10 mouse cellular contexts compared by ENCODE assay signal in the genomic region with DNA sequence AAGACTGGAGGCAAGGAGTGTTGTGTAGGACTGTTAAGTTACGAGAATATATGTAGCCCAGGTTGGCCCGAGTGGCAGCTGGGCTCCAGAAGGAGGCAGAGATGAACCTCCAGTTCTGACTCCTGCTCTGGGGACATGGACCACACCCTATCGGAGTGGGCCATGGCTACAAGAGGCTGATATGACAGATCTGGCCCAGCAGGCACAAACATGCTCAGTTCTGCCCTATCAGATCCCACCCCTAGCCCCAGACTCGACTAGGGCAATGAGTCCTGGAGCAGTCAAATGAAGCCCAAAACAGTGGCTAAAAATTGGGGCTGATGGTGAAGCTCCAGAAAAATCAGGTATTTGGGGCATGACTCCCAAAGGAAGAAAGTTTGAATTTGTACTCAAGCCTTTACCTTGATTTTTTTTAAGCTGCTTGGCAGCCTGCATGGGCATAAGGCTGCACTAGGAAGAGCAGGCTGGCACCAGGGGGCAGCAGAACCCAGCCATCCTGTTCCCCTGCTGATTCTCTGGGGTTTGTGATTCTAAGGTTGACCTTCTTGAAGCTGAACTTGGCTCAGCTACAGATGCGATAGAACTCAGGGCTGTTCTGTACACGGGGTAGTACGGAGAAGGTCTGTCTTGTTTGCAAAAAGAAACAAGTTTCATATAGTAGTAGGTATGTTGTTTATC. TPM values are rescaled to one million over a fixed set of nuclear protein-coding genes. Genes with fewer than 3 reads are reported as not detected.
DNase-seq lines count a peak whose midpoint lies in the region; ATAC-seq and TF ChIP-seq lines count a peak whose summit lies in the region.
"Had no signal": no experiment of that assay in that cellular context is flagged by ENCODE, and none has a peak within 500 bp of the region (broad histone marks: within the 10 kb centered on the region; RNA-seq: fewer than 3 reads in every experiment).

No protein-coding gene starts in this region.

- H3K9ac ChIP-seq in forebrain, embryonic 16.5 days (replicated peaks; ENCODE audit: low read depth, low read length), result no peak overlapping the region
- H3K9ac ChIP-seq in forebrain, embryonic 13.5 days, result no peak overlapping the region
- H3K9ac ChIP-seq: heart, embryonic 13.5 days; neural tube, embryonic 12.5 days had no signal

- TF ChIP-seq CTCF in testis, adult 2 months (IDR thresholded peaks at IDR 0.05; ENCODE audit: control insufficient read depth, insufficient read depth, insufficient replicate concordance, low read depth, low read length), result peak; percentile 66; the same call in 1 of the 2 replicates

- H3K4me1 ChIP-seq in forebrain, embryonic 16.5 days (replicated peaks; ENCODE audit: control insufficient read depth, insufficient read depth, low read length), result peaks cover 36% of the 10 kb centered on the region
- peaks cover 55% of the 10 kb centered on the region for H3K4me1 ChIP-seq in forebrain, embryonic 13.5 days
- H3K4me1 ChIP-seq in embryonic facial prominence, embryonic 10.5 days, result peaks cover 32% of the 10 kb centered on the region
- H3K4me1 ChIP-seq in testis, adult 2 months (ENCODE audit: control insufficient read depth, insufficient read depth, low read length), result peaks cover 17% of the 10 kb centered on the region

- no peaks in the 10 kb centered on the region for H3K36me3 ChIP-seq in forebrain, embryonic 16.5 days (ENCODE audit: control insufficient read depth, insufficient read depth)
- no peaks in the 10 kb centered on the region for H3K36me3 ChIP-seq in forebrain, embryonic 13.5 days (ENCODE audit: poor library complexity, severe bottlenecking)
- H3K36me3 ChIP-seq in embryonic facial prominence, embryonic 10.5 days (replicated peaks), result no peaks in the 10 kb centered on the region
- no peaks in the 10 kb centered on the region for H3K36me3 ChIP-seq in testis, adult 2 months (ENCODE audit: control insufficient read depth, insufficient read depth, low read length)
- H3K36me3 ChIP-seq: heart, embryonic 13.5 days; neural tube, embryonic 12.5 days had no signal

- H3K4me3 ChIP-seq in forebrain, embryonic 16.5 days (replicated peaks; ENCODE audit: low read length), result no peak overlapping the region
- H3K4me3 ChIP-seq in forebrain, embryonic 13.5 days, result no peak overlapping the region
- no peak overlapping the region for H3K4me3 ChIP-seq in embryonic facial prominence, embryonic 10.5 days
- no peak overlapping the region for H3K4me3 ChIP-seq in testis, adult 2 months (ENCODE audit: control insufficient read depth, low read depth, low read length)
- H3K4me3 ChIP-seq: heart, embryonic 13.5 days; neural tube, embryonic 12.5 days had no signal

- no peak for TF ChIP-seq POLR2A in testis, adult 2 months (IDR thresholded peaks at IDR 0.05; ENCODE audit: control insufficient read depth, low read depth, low read length)

- peak; percentile 28 to 38 for DNase-seq in urinary bladder, postnatal 36 days (ENCODE audit: low spot score in 2 of 2)
- no peak for DNase-seq in urinary bladder, postnatal 10 days (ENCODE audit: low spot score)
- DNase-seq in embryonic facial prominence, embryonic 10.5 days (ENCODE audit: low spot score), result peak; percentile 39
- DNase-seq in kidney, postnatal 25 days, result peak; percentile 49 to 59
- peak; percentile 63 for DNase-seq in lung, postnatal 10 days

- no peak overlapping the region for H3K27ac ChIP-seq in forebrain, embryonic 16.5 days (ENCODE audit: low read length)
- H3K27ac ChIP-seq in forebrain, embryonic 13.5 days, result no peak overlapping the region
- no peak overlapping the region for H3K27ac ChIP-seq in embryonic facial prominence, embryonic 10.5 days (replicated peaks)
- H3K27ac ChIP-seq in testis, adult 2 months (ENCODE audit: control insufficient read depth, insufficient read depth, low read depth, low read length), result no peak overlapping the region
- H3K27ac ChIP-seq: heart, embryonic 13.5 days; neural tube, embryonic 12.5 days had no signal

- WGBS in forebrain, embryonic 16.5 days, result 73% methylated on average over 7 of the region's 7 CpGs
- WGBS in forebrain, embryonic 13.5 days, result 84% methylated on average over 7 of the region's 7 CpGs
- 76% methylated on average over 7 of the region's 7 CpGs for WGBS in embryonic facial prominence, embryonic 10.5 days

- 0 out of 2 replicates have a peak, but pooled peaks have one; percentile 23 for ATAC-seq in forebrain, embryonic 16.5 days
- ATAC-seq in forebrain, embryonic 13.5 days, result no peak

- no peaks in the 10 kb centered on the region for H3K9me3 ChIP-seq in forebrain, embryonic 16.5 days (ENCODE audit: control insufficient read depth, low read length)
- H3K9me3 ChIP-seq in forebrain, embryonic 13.5 days (replicated peaks), result no peaks in the 10 kb centered on the region
- H3K9me3 ChIP-seq in embryonic facial prominence, embryonic 10.5 days, result no peaks in the 10 kb centered on the region
- H3K9me3 ChIP-seq: heart, embryonic 13.5 days; neural tube, embryonic 12.5 days had no signal

- H3K4me2 ChIP-seq in forebrain, embryonic 16.5 days (ENCODE audit: low read length), result no peak overlapping the region
- no peak overlapping the region for H3K4me2 ChIP-seq in forebrain, embryonic 13.5 days
- H3K4me2 ChIP-seq: heart, embryonic 13.5 days had no signal

- no peaks in the 10 kb centered on the region for H3K27me3 ChIP-seq in forebrain, embryonic 16.5 days (replicated peaks; ENCODE audit: control insufficient read depth, insufficient read depth, low read length)
- no peaks in the 10 kb centered on the region for H3K27me3 ChIP-seq in forebrain, embryonic 13.5 days
- H3K27me3 ChIP-seq in embryonic facial prominence, embryonic 10.5 days (replicated peaks; ENCODE audit: low read depth, poor library complexity, severe bottlenecking), result peaks cover 29% of the 10 kb centered on the region
- no peaks in the 10 kb centered on the region for H3K27me3 ChIP-seq in testis, adult 2 months (ENCODE audit: control insufficient read depth, insufficient read depth, low read length)
- H3K27me3 ChIP-seq: neural tube, embryonic 12.5 days had no signal

RNA-seq across cellular contexts. Expression of a gene that starts 3.7 kb away (rescaled TPM):
- 38.5 and 40.9 TPM in 2 replicates for polyA plus RNA-seq in forebrain, embryonic 16.5 days (2015; fragmentation: Nextera tagmentation; extraction: Ambion mirVana)
- polyA plus RNA-seq in forebrain, embryonic 13.5 days (2015; fragmentation: Nextera tagmentation; extraction: Ambion mirVana), result 24.7 and 26.7 TPM in 2 replicates
- 4.0 and 5.2 TPM in 2 replicates for polyA plus RNA-seq in embryonic facial prominence, embryonic 10.5 days (2016; fragmentation: Nextera tagmentation; extraction: Ambion mirVana)
- 66.4 and 84.2 TPM in 2 replicates for polyA plus RNA-seq in testis, adult 2 months (2012; rRNA removed)

RNA-seq across cellular contexts. Expression of a gene that starts 40.2 kb away (rescaled TPM):
- polyA plus RNA-seq in forebrain, embryonic 16.5 days (2015; fragmentation: Nextera tagmentation; extraction: Ambion mirVana), result not detected in 2 replicates
- not detected in 2 replicates for polyA plus RNA-seq in forebrain, embryonic 13.5 days (2015; fragmentation: Nextera tagmentation; extraction: Ambion mirVana)
- not detected in 2 replicates for polyA plus RNA-seq in embryonic facial prominence, embryonic 10.5 days (2016; fragmentation: Nextera tagmentation; extraction: Ambion mirVana)
- polyA plus RNA-seq in testis, adult 2 months (2012; rRNA removed), result not detected in 2 replicates
- polyA plus RNA-seq: heart, embryonic 13.5 days; neural tube, embryonic 12.5 days had no signal

RNA-seq across cellular contexts. Expression of a gene that starts 57.8 kb away (rescaled TPM):
- not detected in 2 replicates for polyA plus RNA-seq in forebrain, embryonic 16.5 days (2015; fragmentation: Nextera tagmentation; extraction: Ambion mirVana)
- not detected in 2 replicates for polyA plus RNA-seq in forebrain, embryonic 13.5 days (2015; fragmentation: Nextera tagmentation; extraction: Ambion mirVana)
- polyA plus RNA-seq in embryonic facial prominence, embryonic 10.5 days (2016; fragmentation: Nextera tagmentation; extraction: Ambion mirVana), result not detected in 2 replicates
- not detected in 2 replicates for polyA plus RNA-seq in testis, adult 2 months (2012; rRNA removed)
- polyA plus RNA-seq: heart, embryonic 13.5 days; neural tube, embryonic 12.5 days had no signal
